Mouse (Mus musculus) brain, embryonic 14.5 days (tissue): ENCODE results near the gene Olfr811.

ENCODE experiments used
- CTCF ChIP-seq: fragments of 200-500 bp; IDR thresholded peaks from 2 replicates; pipeline ENCODE4 v1.5.1; 2012; ENCODE audit warnings: inconsistent platforms, mild to moderate bottlenecking, moderate library complexity, borderline replicate concordance; ENCODE audit not compliant: insufficient read depth, insufficient read length; ENCODE audit errors: extremely low read depth
- POLR2A ChIP-seq: fragments of 200-500 bp; IDR thresholded peaks from 2 replicates; pipeline ENCODE4 v1.6.1; 2012; ENCODE audit warnings: mild to moderate bottlenecking, inconsistent platforms, borderline replicate concordance; ENCODE audit not compliant: poor library complexity, insufficient read depth, insufficient read length, severe bottlenecking; ENCODE audit errors: extremely low read depth

DNA sequence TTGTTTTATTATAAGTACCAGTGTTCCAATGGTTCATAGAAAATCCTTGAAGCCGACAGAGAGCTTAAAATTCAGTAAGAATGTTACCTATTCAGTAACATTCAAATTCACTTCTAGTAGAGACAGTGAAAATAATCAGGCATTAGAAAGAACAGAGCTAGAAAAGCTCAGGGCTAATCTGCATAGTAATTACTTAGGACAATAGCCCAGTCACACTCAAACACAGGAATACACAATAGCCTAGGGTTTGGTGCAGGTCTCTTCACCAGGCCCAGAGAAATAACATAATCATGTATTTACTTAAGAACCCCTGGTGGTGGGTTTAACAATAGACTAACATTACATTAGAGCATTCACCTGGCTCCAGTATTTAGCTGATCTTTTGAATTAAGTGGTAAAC lies 43.1 kb upstream of the Olfr811 start:
- TF ChIP-seq POLR2A (no peak), CTCF (no peak)
